Mouse (Mus musculus) erythroblast, embryonic 14.5 days (primary cell): Measurements from ENCODE around the gene Lmod1. TPM values are rescaled to one million over a fixed set of nuclear protein-coding genes. Genes with fewer than 3 reads are reported as not detected.

Source experiments
- H3K27me3 ChIP-seq: 2 replicates; pipeline ENCODE4 v1.6.1; 2012; ENCODE audit warnings: inconsistent platforms; ENCODE audit not compliant: control insufficient read depth
- H3K36me3 ChIP-seq: 2 replicates; pipeline ENCODE4 v1.6.1; 2012; ENCODE audit warnings: mild to moderate bottlenecking, inconsistent platforms; ENCODE audit not compliant: control insufficient read depth
- H3K4me1 ChIP-seq: 2 replicates; pipeline ENCODE4 v1.6.1; 2012; ENCODE audit warnings: inconsistent platforms; ENCODE audit not compliant: control insufficient read depth
- H3K4me3 ChIP-seq: replicated peaks from 2 replicates; pipeline ENCODE3; 2012; ENCODE audit warnings: moderate library complexity, mild to moderate bottlenecking, inconsistent platforms
- H3K9me3 ChIP-seq: 2 replicates; pipeline ENCODE4 v1.6.1; 2012; ENCODE audit warnings: low read length, inconsistent platforms, mixed read lengths; ENCODE audit not compliant: control insufficient read depth
- GATA1 ChIP-seq: IDR thresholded peaks from 2 replicates; pipeline ENCODE4 v1.6.1; 2012; ENCODE audit warnings: low read length, inconsistent platforms, mixed read lengths
- TAL1 ChIP-seq: IDR thresholded peaks from 3 replicates; pipeline ENCODE4 v1.6.1; 2012; ENCODE audit warnings: low read length, inconsistent platforms, mixed read lengths
- polyA plus RNA-seq: library from polyadenylated mRNA; stranded (reverse); fragments of >175 nt; gene quantifications from 2 replicates; pipeline ENCODE4 v1.2.3, GENCODE M21; 2012

Lmod1 gene
- polyA plus RNA-seq, 1 experiment: not detected

DNA sequence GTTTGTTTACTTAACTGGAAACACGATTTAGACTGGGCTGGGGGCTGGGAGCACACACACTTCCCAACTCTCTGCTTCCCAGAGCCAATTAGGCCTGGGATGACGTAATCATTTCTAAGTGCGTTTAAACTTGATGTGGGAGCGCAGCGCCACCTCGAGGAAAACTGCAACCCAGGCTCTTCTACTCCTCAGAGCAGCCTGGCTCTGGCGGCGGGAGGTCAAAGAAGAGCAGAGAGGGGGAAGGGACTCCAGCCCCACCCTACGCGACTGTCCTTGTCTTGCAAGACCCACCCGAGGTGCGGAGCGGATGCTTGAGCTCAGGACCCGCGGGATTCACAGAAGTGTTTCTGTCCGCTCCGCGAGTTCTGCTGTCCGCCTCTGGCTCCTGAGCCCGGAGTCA lies 43.6 kb downstream of the Lmod1 start:
- Histone ChIP-seq H3K36me3 (no peaks in the 10 kb centered on the region), H3K9me3 (no peaks in the 10 kb centered on the region), H3K27me3 (peaks cover 38% of the 10 kb centered on the region), H3K4me3 (no peak overlapping the region), H3K4me1 (no peaks in the 10 kb centered on the region; the same call in 1 of the 2 replicates)
- TF ChIP-seq TAL1 (no peak), GATA1 (no peak)

DNA sequence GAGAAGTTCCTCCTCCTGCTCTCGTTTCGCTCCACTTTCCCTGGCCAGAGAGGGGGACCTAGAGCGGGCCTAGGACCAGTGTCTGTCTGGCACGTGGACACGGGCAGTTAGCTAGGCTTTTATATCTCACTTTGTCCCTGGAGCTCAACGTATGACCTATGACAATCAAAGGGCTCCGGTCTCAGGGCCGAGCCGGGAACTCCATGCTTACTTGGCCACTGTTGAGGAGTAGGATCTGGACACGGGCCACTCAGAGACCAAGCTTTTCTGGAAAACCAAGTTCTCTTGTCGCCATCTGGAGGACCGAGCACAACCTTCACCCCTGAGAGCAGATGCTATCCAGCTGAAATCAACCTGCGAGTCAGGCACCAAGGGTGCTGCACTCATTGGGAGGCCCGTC lies 44.4 kb downstream of the Lmod1 start:
- Histone ChIP-seq H3K4me3 (no peak overlapping the region), H3K36me3 (no peaks in the 10 kb centered on the region), H3K4me1 (no peaks in the 10 kb centered on the region; the same call in 1 of the 2 replicates), H3K27me3 (peaks cover 43% of the 10 kb centered on the region), H3K9me3 (no peaks in the 10 kb centered on the region)
- TF ChIP-seq GATA1 (no peak), TAL1 (no peak)

DNA sequence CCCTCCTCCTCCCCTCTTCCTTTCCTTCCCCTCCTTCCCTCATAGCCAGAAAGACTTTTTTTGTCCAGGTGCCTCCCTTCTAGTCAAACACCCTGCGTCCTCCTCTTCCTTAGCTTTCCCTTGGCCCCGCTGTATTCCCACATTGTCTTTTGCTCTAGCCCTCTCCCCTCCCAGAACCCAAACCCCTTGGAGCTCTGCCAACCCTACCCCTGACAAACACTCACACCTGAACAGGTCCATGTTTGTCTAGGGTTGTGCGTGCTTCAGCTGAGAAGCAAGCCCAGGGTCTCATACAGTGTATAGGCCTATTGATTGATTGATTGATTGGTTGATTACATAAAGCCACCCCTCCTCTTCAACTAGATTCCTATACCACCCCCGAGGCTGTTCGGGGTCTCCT lies 44.8 kb downstream of the Lmod1 start:
- no peaks in the 10 kb centered on the region; the same call in 1 of the 2 replicates for H3K4me1 ChIP-seq
- no peak for TF ChIP-seq GATA1
- TF ChIP-seq TAL1: no peak
- H3K4me3 ChIP-seq: no peak overlapping the region
- peaks cover 48% of the 10 kb centered on the region for H3K27me3 ChIP-seq
- no peaks in the 10 kb centered on the region for H3K36me3 ChIP-seq
- H3K9me3 ChIP-seq: no peaks in the 10 kb centered on the region

DNA sequence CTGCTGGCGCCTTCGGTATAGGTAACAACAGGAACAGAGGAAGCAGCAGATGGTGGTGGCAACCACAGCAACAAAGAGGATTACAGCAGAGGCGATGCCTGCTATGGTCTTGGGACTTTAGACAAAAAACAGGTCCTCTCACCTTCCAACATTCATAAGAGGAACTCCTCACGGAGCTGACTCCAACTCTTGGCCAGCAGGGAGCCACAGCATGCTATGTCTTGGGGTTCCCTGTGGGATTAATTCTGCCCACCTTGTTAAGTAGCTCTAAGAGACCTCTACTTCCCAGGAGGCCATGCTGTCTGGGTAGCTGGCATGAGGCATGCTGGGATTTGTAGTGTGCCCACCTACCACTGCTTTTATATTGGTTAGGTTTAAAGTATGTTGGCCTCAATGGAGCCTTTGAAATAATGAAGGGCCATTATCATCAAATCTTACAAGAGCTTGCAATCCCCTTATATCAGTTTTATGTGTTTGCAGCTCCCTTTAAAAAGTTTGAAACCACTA lies 48.6 kb downstream of the Lmod1 start:
- Histone ChIP-seq H3K36me3 (no peaks in the 10 kb centered on the region), H3K4me3 (no peak overlapping the region), H3K9me3 (no peaks in the 10 kb centered on the region), H3K4me1 (peaks cover 2% of the 10 kb centered on the region; the same call in 1 of the 2 replicates), H3K27me3 (peaks cover 65% of the 10 kb centered on the region)
- TF ChIP-seq TAL1 (no peak), GATA1 (no peak)

DNA sequence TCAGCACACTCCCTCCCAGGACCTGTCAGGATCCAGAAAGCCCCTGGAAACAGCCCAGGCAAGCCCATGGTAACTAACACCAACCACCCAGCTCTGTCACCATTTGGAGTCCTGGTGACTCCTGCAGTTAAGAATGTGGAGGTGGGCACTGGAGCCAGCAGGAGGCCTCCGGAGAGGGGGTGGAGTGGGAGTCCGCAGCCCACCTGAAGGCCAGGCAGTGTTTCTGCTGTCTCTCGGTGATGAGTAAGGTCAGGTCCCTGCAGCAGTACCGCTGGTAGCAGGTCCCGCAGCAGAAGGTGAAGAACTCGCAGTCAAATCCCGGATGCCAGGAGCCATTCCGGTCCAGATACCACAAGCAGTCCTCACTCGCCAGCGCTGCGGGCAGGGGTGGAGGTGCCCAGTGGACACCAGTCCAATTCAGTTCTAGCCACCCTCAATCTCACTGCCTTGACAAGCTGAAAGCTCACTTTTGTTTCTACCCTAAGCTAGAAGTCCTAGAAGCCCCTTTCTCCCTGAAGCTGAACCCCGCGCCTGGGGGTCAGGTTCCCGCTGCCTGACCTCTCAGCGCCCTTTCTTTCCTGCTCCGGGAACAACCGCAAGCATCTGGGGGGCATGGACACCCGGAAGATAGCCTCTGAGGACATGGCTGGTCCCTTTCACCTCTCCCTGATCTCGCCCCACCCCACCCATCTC lies 49.7 kb downstream of the Lmod1 start:
- no peak for TF ChIP-seq TAL1
- TF ChIP-seq GATA1: no peak
- Histone ChIP-seq H3K4me3 (peak overlapping the region; percentile 27), H3K36me3 (no peaks in the 10 kb centered on the region), H3K9me3 (no peaks in the 10 kb centered on the region), H3K27me3 (peaks cover 58% of the 10 kb centered on the region), H3K4me1 (peaks cover 2% of the 10 kb centered on the region; the same call in 1 of the 2 replicates)

DNA sequence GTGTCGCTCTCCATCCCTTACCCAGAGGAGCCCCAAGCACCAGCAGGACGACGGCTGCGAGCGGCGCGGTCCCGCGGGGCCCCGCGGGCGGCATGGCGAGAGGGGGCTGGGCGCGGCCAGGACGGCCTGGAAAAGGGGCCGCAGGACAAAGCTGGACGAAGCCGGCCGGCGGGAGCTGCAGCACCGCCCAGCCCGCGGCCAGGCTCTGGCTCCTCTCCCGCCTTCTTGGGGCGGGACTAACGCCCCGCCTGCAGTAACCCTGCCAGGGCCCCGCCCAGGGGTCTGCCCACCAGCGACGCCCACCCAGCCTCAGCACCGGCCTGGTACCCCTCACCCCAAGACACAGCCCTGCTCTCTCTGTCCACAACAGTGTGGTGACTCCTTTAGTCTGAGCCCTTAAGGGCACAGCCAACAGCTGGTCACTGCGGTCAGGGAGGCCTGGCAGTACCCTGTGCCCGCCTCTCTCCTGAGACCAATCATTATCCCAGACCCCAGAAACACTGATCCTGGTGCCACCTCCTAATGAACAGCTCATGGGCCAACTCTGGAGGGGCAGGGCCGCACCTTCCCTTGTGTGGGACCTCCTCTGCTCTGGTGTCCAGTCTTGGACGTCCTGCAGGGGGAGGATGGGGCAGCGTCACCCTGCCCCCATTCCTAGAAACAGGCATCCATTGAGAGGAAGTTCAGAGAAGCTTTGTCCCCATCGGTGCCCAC lies 50.4 kb downstream of the Lmod1 start, which contains the start of gene Shisa4:
Shisa4 (minus strand) TSS at position 370 of the 714 bp plus-strand sequence.
- peaks cover 2% of the 10 kb centered on the region; the same call in 1 of the 2 replicates for H3K4me1 ChIP-seq
- no peaks in the 10 kb centered on the region for H3K9me3 ChIP-seq
- no peaks in the 10 kb centered on the region for H3K36me3 ChIP-seq
- peak within 1 kb of the TSS; percentile 27 for H3K4me3 ChIP-seq
- peaks cover 52% of the 10 kb centered on the region for H3K27me3 ChIP-seq
- TF ChIP-seq GATA1 (no peak), TAL1 (no peak)

DNA sequence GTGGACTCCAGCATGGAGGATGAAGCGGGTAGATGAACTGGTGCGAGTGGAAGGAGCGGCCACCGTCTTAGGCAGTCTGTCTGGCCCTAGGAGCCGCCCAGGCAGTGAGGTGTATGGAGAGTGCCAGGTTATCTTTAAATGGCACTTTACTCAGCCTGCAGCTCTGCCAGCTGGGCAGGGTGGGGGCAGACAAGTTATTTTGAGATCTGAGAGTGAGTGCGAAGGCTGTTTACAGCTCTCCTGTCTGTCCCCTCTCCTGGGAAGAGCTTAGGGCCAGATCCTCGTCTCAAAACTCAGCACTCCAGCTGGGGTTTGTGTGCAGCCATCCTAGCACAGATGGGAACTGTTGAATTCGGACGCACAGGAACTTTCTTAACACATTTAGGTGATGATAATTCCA lies 54.0 kb downstream of the Lmod1 start:
- Histone ChIP-seq H3K4me1 (peaks cover 2% of the 10 kb centered on the region; the same call in 1 of the 2 replicates), H3K36me3 (peaks cover 12% of the 10 kb centered on the region), H3K9me3 (no peaks in the 10 kb centered on the region), H3K27me3 (peaks cover 32% of the 10 kb centered on the region), H3K4me3 (no peak overlapping the region)
- TF ChIP-seq GATA1 (no peak), TAL1 (no peak)

DNA sequence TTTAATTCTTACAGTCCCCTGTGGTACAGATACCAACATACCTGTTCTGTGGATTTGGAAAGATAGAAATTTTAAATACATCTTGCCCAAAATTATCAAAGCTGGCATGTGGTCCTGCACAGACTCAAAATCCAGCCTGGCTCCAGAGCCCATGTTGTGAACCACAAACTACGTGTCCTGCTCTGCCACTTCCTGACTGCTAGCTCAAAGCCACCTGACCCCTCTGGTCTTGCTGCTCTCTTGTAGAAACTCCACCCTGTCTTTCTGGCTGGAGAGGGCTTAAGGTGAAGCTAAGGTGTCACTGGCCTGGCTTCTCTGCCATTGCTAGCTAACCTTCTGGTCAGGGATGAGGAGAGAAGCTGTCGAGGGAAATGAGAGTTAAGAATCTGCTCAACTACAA lies 54.4 kb downstream of the Lmod1 start:
- H3K9me3 ChIP-seq: no peaks in the 10 kb centered on the region
- peaks cover 2% of the 10 kb centered on the region; the same call in 1 of the 2 replicates for H3K4me1 ChIP-seq
- no peak overlapping the region for H3K4me3 ChIP-seq
- H3K27me3 ChIP-seq: peaks cover 29% of the 10 kb centered on the region
- H3K36me3 ChIP-seq: peaks cover 17% of the 10 kb centered on the region
- TF ChIP-seq GATA1 (no peak), TAL1 (no peak)
